Mouse (Mus musculus) stomach, postnatal 0 days (tissue): ENCODE results near the gene Sacm1l.

Experiments used
- CTCF ChIP-seq: IDR thresholded peaks from 2 replicates; pipeline ENCODE4 v1.5.1; 2016; ENCODE audit warnings: antibody characterized with exemption, low read depth, mild to moderate bottlenecking, moderate library complexity
- EP300 ChIP-seq: optimal IDR thresholded peaks from 2 replicates; pipeline ENCODE3; 2016; ENCODE audit warnings: antibody characterized with exemption

DNA sequence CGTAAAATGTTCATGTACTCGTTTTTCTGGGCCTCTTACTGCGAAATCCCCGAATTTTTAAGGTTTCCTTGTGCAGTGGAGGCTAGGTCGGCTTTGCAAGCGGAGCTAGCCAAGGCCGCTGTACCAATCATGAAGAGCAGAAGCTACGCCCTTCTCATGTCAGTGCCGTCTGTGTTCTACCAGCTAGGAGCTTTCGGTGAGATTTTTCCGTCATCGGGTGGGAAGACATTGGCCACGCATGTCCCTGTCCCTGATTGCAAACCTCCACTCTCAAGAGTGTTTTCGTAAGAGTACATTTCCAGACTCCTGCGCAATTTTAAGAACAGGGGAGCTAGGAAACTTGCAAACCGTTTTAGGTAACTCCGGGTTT, 648 bp upstream of the Sacm1l start:
- TF ChIP-seq CTCF (no peak), EP300 (no peak)
